Mouse (Mus musculus): ENCODE results near the gene Ager. TPM values are rescaled to one million over a fixed set of nuclear protein-coding genes. Genes with fewer than 3 reads are reported as not detected.
A peak's percentile ranks its signal among the peaks of the same experiment; 100 is the strongest.

The Ager gene
- polyA plus RNA-seq, 1 experiment from 2014 or later, result 1.5 TPM

DNA sequence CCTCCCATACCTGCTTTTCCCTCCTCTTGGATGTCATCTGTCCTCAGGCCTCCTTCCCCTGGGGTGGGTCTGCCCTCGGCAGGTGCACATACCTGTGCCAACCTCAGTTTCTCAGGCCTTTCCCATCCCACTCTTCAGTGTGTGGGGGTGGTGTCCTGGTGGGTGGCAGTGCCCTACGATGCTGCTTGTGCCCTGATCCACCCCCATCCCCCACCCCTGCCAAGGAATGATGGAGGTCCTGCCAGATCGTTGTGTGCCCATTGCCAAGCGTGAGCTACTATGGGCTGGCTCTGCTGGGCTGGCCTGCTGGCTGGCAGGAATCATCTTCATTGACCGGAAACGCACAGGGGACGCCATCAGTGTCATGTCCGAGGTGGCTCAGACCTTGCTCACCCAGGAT, 13.4 kb downstream of the Ager start:
- ATAC-seq, result no peak

GRCm38 (mm10) chr17:34613054-34613645, 15.5 kb downstream of the Ager start:
- Histone ChIP-seq H3K27ac (ENCODE audit: low read length) (no peak overlapping the region), H3K4me3 (replicated peaks; ENCODE audit: low read length) (no peak overlapping the region), H3K9ac (replicated peaks; ENCODE audit: low read depth, low read length) (no peak overlapping the region), H3K27me3 (replicated peaks; ENCODE audit: control insufficient read depth, insufficient read depth, low read length) (no peaks in the 10 kb centered on the region), H3K9me3 (ENCODE audit: control insufficient read depth, low read length) (no peaks in the 10 kb centered on the region), H3K4me1 (replicated peaks; ENCODE audit: control insufficient read depth, insufficient read depth, low read length) (peaks cover 8% of the 10 kb centered on the region), H3K4me2 (ENCODE audit: low read length) (no peak overlapping the region), H3K36me3 (ENCODE audit: control insufficient read depth, insufficient read depth) (peaks cover 32% of the 10 kb centered on the region)
- 86% methylated on average over 11 of the region's 11 CpGs for whole genome bisulfite sequencing
- no peak for ATAC-seq

More for the DNA sequence above, 13.4 kb downstream of the Ager start:
- no peak overlapping the region for H3K9ac ChIP-seq (replicated peaks; ENCODE audit: low read depth, low read length)
- no peak overlapping the region for H3K4me2 ChIP-seq (ENCODE audit: low read length)
- no peaks in the 10 kb centered on the region for H3K27me3 ChIP-seq (replicated peaks; ENCODE audit: control insufficient read depth, insufficient read depth, low read length)
- H3K9me3 ChIP-seq (ENCODE audit: control insufficient read depth, low read length), result no peaks in the 10 kb centered on the region
- H3K36me3 ChIP-seq (ENCODE audit: control insufficient read depth, insufficient read depth), result peaks cover 26% of the 10 kb centered on the region
- H3K4me1 ChIP-seq (replicated peaks; ENCODE audit: control insufficient read depth, insufficient read depth, low read length), result peaks cover 24% of the 10 kb centered on the region
- H3K4me3 ChIP-seq (replicated peaks; ENCODE audit: low read length), result no peak overlapping the region
- WGBS, result 88% methylated on average over 8 of the region's 8 CpGs
- H3K27ac ChIP-seq (ENCODE audit: low read length), result no peak overlapping the region

- no peak for ATAC-seq
- Histone ChIP-seq H3K4me3 (replicated peaks; ENCODE audit: low read length) (no peak overlapping the region), H3K9me3 (ENCODE audit: control insufficient read depth, low read length) (no peaks in the 10 kb centered on the region), H3K36me3 (ENCODE audit: control insufficient read depth, insufficient read depth) (peaks cover 32% of the 10 kb centered on the region), H3K27me3 (replicated peaks; ENCODE audit: control insufficient read depth, insufficient read depth, low read length) (no peaks in the 10 kb centered on the region), H3K9ac (replicated peaks; ENCODE audit: low read depth, low read length) (no peak overlapping the region), H3K4me1 (replicated peaks; ENCODE audit: control insufficient read depth, insufficient read depth, low read length) (peaks cover 2% of the 10 kb centered on the region), H3K4me2 (ENCODE audit: low read length) (no peak overlapping the region), H3K27ac (ENCODE audit: low read length) (no peak overlapping the region)
- 85% methylated on average over 10 of the region's 10 CpGs for WGBS
Measured at GRCm38 (mm10) chr17:34613830-34614229, 16.2 kb downstream of the Ager start.

GRCm38 (mm10) chr17:34615871-34616270, 18.2 kb downstream of the Ager start, which contains the start of gene Egfl8:
Gene Egfl8 (minus strand): TSS chr17:34615971.
- peaks cover 29% of the 10 kb centered on the region for H3K36me3 ChIP-seq (ENCODE audit: control insufficient read depth, insufficient read depth)
- H3K4me2 ChIP-seq (ENCODE audit: low read length), result no peak within 1 kb of the TSS
- no peak within 1 kb of the TSS for H3K4me3 ChIP-seq (replicated peaks; ENCODE audit: low read length)
- H3K27me3 ChIP-seq (replicated peaks; ENCODE audit: control insufficient read depth, insufficient read depth, low read length), result no peaks in the 10 kb centered on the region
- no peak within 1 kb of the TSS for H3K9ac ChIP-seq (replicated peaks; ENCODE audit: low read depth, low read length)
- no peak for ATAC-seq
- WGBS, result 69% methylated on average over 6 of the region's 6 CpGs
- H3K27ac ChIP-seq (ENCODE audit: low read length), result no peak within 1 kb of the TSS
- no peaks in the 10 kb centered on the region for H3K4me1 ChIP-seq (replicated peaks; ENCODE audit: control insufficient read depth, insufficient read depth, low read length)
- no peaks in the 10 kb centered on the region for H3K9me3 ChIP-seq (ENCODE audit: control insufficient read depth, low read length)

DNA sequence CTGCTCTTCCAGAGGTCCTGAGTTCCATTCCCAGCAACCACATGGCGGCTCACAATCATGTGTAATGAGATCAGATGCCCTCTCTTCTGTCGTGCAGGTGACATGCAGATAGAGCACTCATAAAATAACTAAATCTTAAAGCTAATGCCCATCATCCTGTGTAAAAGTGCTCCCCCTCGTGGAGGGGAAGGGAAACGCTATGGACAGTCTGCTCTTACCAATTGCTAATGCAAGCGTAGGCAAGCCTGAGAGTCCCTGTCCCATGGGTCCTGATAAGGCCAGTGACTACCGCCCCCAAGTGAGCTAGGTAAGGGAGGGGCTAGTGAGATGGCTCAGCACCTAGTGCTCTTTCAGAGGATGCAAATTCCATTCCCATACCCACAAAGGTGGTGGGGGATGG, 21.3 kb downstream of the Ager start:
- H3K36me3 ChIP-seq (ENCODE audit: control insufficient read depth, insufficient read depth), result peaks cover 15% of the 10 kb centered on the region; the same call in 1 of the 2 replicates
- no peak overlapping the region for H3K27ac ChIP-seq (ENCODE audit: low read length)
- no peaks in the 10 kb centered on the region for H3K27me3 ChIP-seq (replicated peaks; ENCODE audit: control insufficient read depth, insufficient read depth, low read length)
- H3K9me3 ChIP-seq (ENCODE audit: control insufficient read depth, low read length), result no peaks in the 10 kb centered on the region
- no peaks in the 10 kb centered on the region for H3K4me1 ChIP-seq (replicated peaks; ENCODE audit: control insufficient read depth, insufficient read depth, low read length)
- 17% methylated on average over 6 of the region's 6 CpGs for WGBS
- no peak overlapping the region for H3K9ac ChIP-seq (replicated peaks; ENCODE audit: low read depth, low read length)
- H3K4me3 ChIP-seq (replicated peaks; ENCODE audit: low read length), result no peak overlapping the region
- H3K4me2 ChIP-seq (ENCODE audit: low read length), result no peak overlapping the region
- no peak for ATAC-seq

GRCm38 (mm10) chr17:34621006-34621405, 23.3 kb downstream of the Ager start:
- no peak overlapping the region for H3K27ac ChIP-seq (ENCODE audit: low read length)
- no peaks in the 10 kb centered on the region for H3K9me3 ChIP-seq (ENCODE audit: control insufficient read depth, low read length)
- no peak overlapping the region for H3K9ac ChIP-seq (replicated peaks; ENCODE audit: low read depth, low read length)
- H3K4me3 ChIP-seq (replicated peaks; ENCODE audit: low read length), result no peak overlapping the region
- H3K27me3 ChIP-seq (replicated peaks; ENCODE audit: control insufficient read depth, insufficient read depth, low read length), result no peaks in the 10 kb centered on the region
- H3K4me1 ChIP-seq (replicated peaks; ENCODE audit: control insufficient read depth, insufficient read depth, low read length), result peaks cover 5% of the 10 kb centered on the region
- H3K4me2 ChIP-seq (ENCODE audit: low read length), result no peak overlapping the region
- WGBS, result 93% methylated on average over 8 of the region's 8 CpGs
- H3K36me3 ChIP-seq (ENCODE audit: control insufficient read depth, insufficient read depth), result peaks cover 11% of the 10 kb centered on the region; the same call in 1 of the 2 replicates
- ATAC-seq, result no peak

- peaks cover 16% of the 10 kb centered on the region for H3K4me1 ChIP-seq (replicated peaks; ENCODE audit: control insufficient read depth, insufficient read depth, low read length)
- no peaks in the 10 kb centered on the region for H3K9me3 ChIP-seq (ENCODE audit: control insufficient read depth, low read length)
- no peak for ATAC-seq
- peaks cover 5% of the 10 kb centered on the region; the same call in 1 of the 2 replicates for H3K36me3 ChIP-seq (ENCODE audit: control insufficient read depth, insufficient read depth)
- H3K9ac ChIP-seq (replicated peaks; ENCODE audit: low read depth, low read length), result no peak overlapping the region
- 85% methylated on average over 9 of the region's 9 CpGs for WGBS
- no peak overlapping the region for H3K4me2 ChIP-seq (ENCODE audit: low read length)
- H3K27me3 ChIP-seq (replicated peaks; ENCODE audit: control insufficient read depth, insufficient read depth, low read length), result no peaks in the 10 kb centered on the region
- H3K27ac ChIP-seq (ENCODE audit: low read length), result no peak overlapping the region
- no peak overlapping the region for H3K4me3 ChIP-seq (replicated peaks; ENCODE audit: low read length)
Measured at GRCm38 (mm10) chr17:34623161-34623560, 25.5 kb downstream of the Ager start.

GRCm38 (mm10) chr17:34624981-34625380, 27.3 kb downstream of the Ager start:
- ATAC-seq, result no peak
- H3K36me3 ChIP-seq (ENCODE audit: control insufficient read depth, insufficient read depth), result peaks cover 5% of the 10 kb centered on the region; the same call in 1 of the 2 replicates
- no peak overlapping the region for H3K4me2 ChIP-seq (ENCODE audit: low read length)
- H3K9me3 ChIP-seq (ENCODE audit: control insufficient read depth, low read length), result no peaks in the 10 kb centered on the region
- H3K4me1 ChIP-seq (replicated peaks; ENCODE audit: control insufficient read depth, insufficient read depth, low read length), result peaks cover 34% of the 10 kb centered on the region
- no peak overlapping the region for H3K9ac ChIP-seq (replicated peaks; ENCODE audit: low read depth, low read length)
- H3K27me3 ChIP-seq (replicated peaks; ENCODE audit: control insufficient read depth, insufficient read depth, low read length), result peaks cover 3% of the 10 kb centered on the region
- H3K4me3 ChIP-seq (replicated peaks; ENCODE audit: low read length), result no peak overlapping the region
- H3K27ac ChIP-seq (ENCODE audit: low read length), result no peak overlapping the region
- 95% methylated on average over 3 of the region's 3 CpGs for WGBS

DNA sequence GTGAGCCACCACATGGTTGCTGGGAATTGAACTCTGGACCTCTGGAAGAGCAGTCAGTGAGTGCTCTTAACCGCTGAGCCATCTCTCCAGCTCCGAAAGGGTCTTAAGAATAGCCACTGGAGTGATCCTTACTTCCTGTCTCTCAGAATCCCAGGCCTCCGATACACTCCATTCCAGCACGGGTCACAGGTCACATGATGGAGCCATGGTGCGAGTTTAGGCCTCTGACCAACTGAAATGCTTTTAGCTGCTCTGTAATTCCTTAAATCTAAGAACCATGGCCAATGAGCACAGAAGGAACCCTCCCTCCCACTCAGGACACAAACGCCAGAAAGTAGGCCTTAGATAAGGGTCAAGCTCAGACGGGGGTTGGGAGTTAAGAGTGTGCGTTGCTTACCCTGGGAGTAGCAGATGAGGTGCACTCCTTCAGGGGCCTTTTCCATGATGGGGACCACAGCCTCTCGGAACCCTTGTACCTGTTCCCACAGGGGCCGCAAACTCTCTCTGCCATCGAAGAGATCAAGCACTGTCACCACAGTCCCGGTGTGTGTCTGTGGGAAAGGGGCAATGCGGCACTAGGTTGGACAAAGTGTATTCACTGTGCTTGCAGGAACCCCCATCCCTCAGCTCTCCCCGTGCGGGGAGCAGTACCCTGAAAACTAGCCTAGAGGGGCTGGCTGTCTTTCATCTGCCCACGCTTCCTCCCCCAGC, 28.6 kb downstream of the Ager start:
- Histone ChIP-seq H3K36me3 (ENCODE audit: control insufficient read depth, insufficient read depth) (peaks cover 5% of the 10 kb centered on the region; the same call in 1 of the 2 replicates), H3K9me3 (ENCODE audit: control insufficient read depth, low read length) (no peaks in the 10 kb centered on the region), H3K4me3 (replicated peaks; ENCODE audit: low read length) (peak overlapping the region; percentile 69), H3K9ac (replicated peaks; ENCODE audit: low read depth, low read length) (peak overlapping the region; percentile 65), H3K4me1 (replicated peaks; ENCODE audit: control insufficient read depth, insufficient read depth, low read length) (peaks cover 46% of the 10 kb centered on the region), H3K4me2 (ENCODE audit: low read length) (peak overlapping the region; percentile 89), H3K27ac (ENCODE audit: low read length) (peak overlapping the region; percentile 82; the same call in 1 of the 2 replicates), H3K27me3 (replicated peaks; ENCODE audit: control insufficient read depth, insufficient read depth, low read length) (peaks cover 10% of the 10 kb centered on the region)
- no peak for ATAC-seq
- 49% methylated on average over 16 of the region's 16 CpGs for WGBS
